Mouse (Mus musculus): ENCODE data around the gene Dleu7. TPM values are rescaled to one million over a fixed set of nuclear protein-coding genes. Genes with fewer than 3 reads are reported as not detected.

Dleu7 gene
- total RNA-seq, 1 experiment from 2014 or later, result 3.2 TPM

GRCm38 (mm10) chr14:62291406-62291987 lies 1.4 kb downstream of the Dleu7 start:
- ATAC-seq (replicated peaks; ENCODE audit: low read depth, poor library complexity, severe bottlenecking), result no peak

- no peak for ATAC-seq (replicated peaks; ENCODE audit: low read depth, poor library complexity, severe bottlenecking)
These were observed 4.1 kb downstream of the Dleu7 start for GRCm38 (mm10) chr14:62288731-62289130.

GRCm38 (mm10) chr14:62282974-62283373 lies 9.9 kb downstream of the Dleu7 start:
- ATAC-seq (replicated peaks; ENCODE audit: low read depth, poor library complexity, severe bottlenecking), result no peak

- ATAC-seq (replicated peaks; ENCODE audit: low read depth, poor library complexity, severe bottlenecking), result no peak
These were observed 19.2 kb downstream of the Dleu7 start for GRCm38 (mm10) chr14:62273604-62274003.

- ATAC-seq (replicated peaks; ENCODE audit: low read depth, poor library complexity, severe bottlenecking), result no peak
These were observed 22.0 kb downstream of the Dleu7 start for GRCm38 (mm10) chr14:62270698-62271396.

GRCm38 (mm10) chr14:62258978-62259536 lies 33.8 kb downstream of the Dleu7 start:
- ATAC-seq (replicated peaks; ENCODE audit: low read depth, poor library complexity, severe bottlenecking), result no peak

GRCm38 (mm10) chr14:62258125-62258524 lies 34.7 kb downstream of the Dleu7 start:
- ATAC-seq (replicated peaks; ENCODE audit: low read depth, poor library complexity, severe bottlenecking), result no peak

- no peak for ATAC-seq (replicated peaks; ENCODE audit: low read depth, poor library complexity, severe bottlenecking)
These were observed 36.8 kb downstream of the Dleu7 start for GRCm38 (mm10) chr14:62256066-62256465.

- peak; percentile 60; the same call in 1 of the 2 replicates for ATAC-seq (replicated peaks; ENCODE audit: low read depth, poor library complexity, severe bottlenecking)
These were observed 38.5 kb downstream of the Dleu7 start for GRCm38 (mm10) chr14:62254371-62254770.

- peak; percentile 89 for ATAC-seq (replicated peaks; ENCODE audit: low read depth, poor library complexity, severe bottlenecking)
These were observed 40.8 kb downstream of the Dleu7 start for GRCm38 (mm10) chr14:62251999-62252398.

GRCm38 (mm10) chr14:62250046-62250445 lies 42.8 kb downstream of the Dleu7 start:
- ATAC-seq (replicated peaks; ENCODE audit: low read depth, poor library complexity, severe bottlenecking), result no peak

GRCm38 (mm10) chr14:62249251-62249650 lies 43.6 kb downstream of the Dleu7 start:
- no peak for ATAC-seq (replicated peaks; ENCODE audit: low read depth, poor library complexity, severe bottlenecking)

GRCm38 (mm10) chr14:62248796-62249195 lies 44.1 kb downstream of the Dleu7 start:
- ATAC-seq (replicated peaks; ENCODE audit: low read depth, poor library complexity, severe bottlenecking), result no peak

- ATAC-seq (replicated peaks; ENCODE audit: low read depth, poor library complexity, severe bottlenecking), result no peak
These were observed 44.5 kb downstream of the Dleu7 start for GRCm38 (mm10) chr14:62248345-62248744.

- ATAC-seq (replicated peaks; ENCODE audit: low read depth, poor library complexity, severe bottlenecking), result peak; percentile 89
These were observed 47.3 kb downstream of the Dleu7 start for GRCm38 (mm10) chr14:62245557-62245956.

GRCm38 (mm10) chr14:62243530-62243929 lies 49.3 kb downstream of the Dleu7 start:
- no peak for ATAC-seq (replicated peaks; ENCODE audit: low read depth, poor library complexity, severe bottlenecking)

- ATAC-seq (replicated peaks; ENCODE audit: low read depth, poor library complexity, severe bottlenecking), result no peak
These were observed 56.9 kb downstream of the Dleu7 start for GRCm38 (mm10) chr14:62235969-62236368.

- ATAC-seq (replicated peaks; ENCODE audit: low read depth, poor library complexity, severe bottlenecking), result no peak
These were observed 57.6 kb downstream of the Dleu7 start for GRCm38 (mm10) chr14:62235214-62235613.

- ATAC-seq (replicated peaks; ENCODE audit: low read depth, poor library complexity, severe bottlenecking), result peak; percentile 63
These were observed 61.9 kb downstream of the Dleu7 start for GRCm38 (mm10) chr14:62230968-62231367.

- ATAC-seq (replicated peaks; ENCODE audit: low read depth, poor library complexity, severe bottlenecking), result no peak
These were observed 65.7 kb downstream of the Dleu7 start for GRCm38 (mm10) chr14:62227101-62227500.

- ATAC-seq (replicated peaks; ENCODE audit: low read depth, poor library complexity, severe bottlenecking), result peak; percentile 68
These were observed 66.2 kb downstream of the Dleu7 start for GRCm38 (mm10) chr14:62226576-62227047.

Data from common myeloid progenitor, adult 5-6 weeks (primary cell).